Mouse (Mus musculus) skeletal muscle tissue, postnatal 0 days (tissue): ENCODE results near the gene Stim1. TPM values are rescaled to one million over a fixed set of nuclear protein-coding genes. Genes with fewer than 3 reads are reported as not detected.

Experiments
- polyA plus RNA-seq: library from polyadenylated mRNA; unstranded; fragments of >200 nt; fragmentation: Nextera tagmentation; extraction: Ambion mirVana; gene quantifications from 2 replicates; pipeline ENCODE4 v1.2.1, GENCODE M21; 2015

The Stim1 gene
- polyA plus RNA-seq, result 93.1 and 102 TPM in 2 replicates

GRCm38 (mm10) chr7:102267601-102268394 is at the start of gene Stim1:
TSS of gene Stim1 (plus strand) at chr7:102267806.

DNA sequence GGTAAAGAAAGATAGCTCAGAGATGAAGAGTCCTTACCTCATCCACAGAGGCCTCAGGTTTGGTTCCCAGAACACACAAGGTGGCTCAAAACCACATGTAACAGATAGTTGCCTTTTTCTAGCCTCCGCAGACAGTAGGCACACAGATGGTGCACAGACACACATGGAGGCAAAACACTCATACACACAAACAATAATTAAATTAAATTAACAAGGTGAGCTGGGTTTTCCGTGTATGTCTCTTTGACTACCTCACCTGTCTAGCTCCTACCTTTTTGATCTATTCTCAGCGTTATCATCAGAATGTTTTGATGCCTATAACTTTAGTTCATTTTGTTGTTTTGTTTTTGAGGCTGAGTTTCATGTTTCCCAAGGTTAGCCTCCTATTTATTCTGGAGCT is 11.7 kb upstream of the Stim1 start, which contains the start of gene Rhog:
Rhog (minus strand) TSS at position 101 of the 400 bp plus-strand sequence.

GRCm38 (mm10) chr7:102441657-102442391 is 174.2 kb downstream of the Stim1 start, which contains the start of gene Rrm1:
TSS of gene Rrm1 (plus strand) at chr7:102441695.

GRCm38 (mm10) chr7:102481579-102481978 is 214.0 kb downstream of the Stim1 start, which contains the start of gene Olfr543:
TSS of gene Olfr543 (minus strand) at chr7:102481679.

Other genes with a start within 250 kb of the Stim1 start
- gene Il18bp, start 249.1 kb upstream of the Stim1 start, polyA plus RNA-seq, result 2.0 and 2.3 TPM in 2 replicates
- 15.8 and 16.1 TPM in 2 replicates for gene Rnf121, start 202.3 kb upstream of the Stim1 start, polyA plus RNA-seq
- gene Xndc1, start 202.3 kb upstream of the Stim1 start, polyA plus RNA-seq, result 8.2 and 9.5 TPM in 2 replicates
- gene Xntrpc, start 202.1 kb upstream of the Stim1 start, polyA plus RNA-seq, result 0.27 and 0.49 TPM in 2 replicates
- gene Trpc2, start 184.7 kb upstream of the Stim1 start, polyA plus RNA-seq, result 0.05 TPM in 1 of 2 replicates, not detected in the other
- gene Art1, start 166.1 kb upstream of the Stim1 start, polyA plus RNA-seq, result 388 and 438 TPM in 2 replicates
- 21.8 and 25.9 TPM in 2 replicates for gene Art5, start 158.3 kb upstream of the Stim1 start, polyA plus RNA-seq
- gene Chrna10, start 151.0 kb upstream of the Stim1 start, polyA plus RNA-seq, result 0.13 and 0.37 TPM in 2 replicates
- 10.3 and 11.9 TPM in 2 replicates for gene Nup98, start 57.6 kb upstream of the Stim1 start, polyA plus RNA-seq
- gene Pgap2, start 57.6 kb upstream of the Stim1 start, polyA plus RNA-seq, result 44.4 and 45.1 TPM in 2 replicates
- gene Rhog, start 11.8 kb upstream of the Stim1 start, polyA plus RNA-seq, result 40.2 and 53.1 TPM in 2 replicates
- gene Rrm1, start 173.9 kb downstream of the Stim1 start, polyA plus RNA-seq, result 24.6 and 28.1 TPM in 2 replicates
- 0.09 and 0.17 TPM in 2 replicates for gene Olfr543, start 213.9 kb downstream of the Stim1 start, polyA plus RNA-seq
- 0.05 TPM in 1 of 2 replicates, not detected in the other for gene Olfr544, start 220.5 kb downstream of the Stim1 start, polyA plus RNA-seq
- gene Olfr545, start 231.8 kb downstream of the Stim1 start, polyA plus RNA-seq, result not detected in 2 replicates